Mouse (Mus musculus) hindbrain, embryonic 16.5 days (tissue): ENCODE measurements at regions not wholly inside any gene's neighbourhood (a gene's known extent, or its start where the extent isn't known, plus 50 kb on each side); places are given as distances from the start of the nearest gene placed in this dataset.
A peak's percentile ranks its signal among the peaks of the same experiment; 100 is the strongest.

ENCODE experiments used
- ATAC-seq: fragments of 200-750 bp; cut with Nextera tagmentation; 2 replicates; pipeline ENCODE4 v1.8.0; 2017; ENCODE audit warnings: moderate TSS enrichment, moderate library complexity
- H3K27ac ChIP-seq: fragments of 300-500 bp; sonication (generic); 2 replicates; pipeline ENCODE4 v1.5.1; 2014; ENCODE audit warnings: low read depth, mild to moderate bottlenecking, control low read depth, low read length, moderate library complexity
- H3K27me3 ChIP-seq: fragments of 300-500 bp; sonication (generic); replicated peaks from 2 replicates; pipeline ENCODE4 v1.6.1; 2014; ENCODE audit warnings: low read length; ENCODE audit not compliant: control insufficient read depth, insufficient read depth
- H3K36me3 ChIP-seq: fragments of 300-500 bp; sonication (generic); 2 replicates; pipeline ENCODE4 v1.6.1; 2014; ENCODE audit warnings: mild to moderate bottlenecking, low read length, moderate library complexity, mixed read lengths; ENCODE audit not compliant: control insufficient read depth, insufficient read depth
- H3K4me1 ChIP-seq: fragments of 300-500 bp; sonication (generic); 2 replicates; pipeline ENCODE4 v1.6.1; 2014; ENCODE audit warnings: low read depth, low read length; ENCODE audit not compliant: control insufficient read depth, insufficient read depth
- H3K4me2 ChIP-seq: fragments of 300-500 bp; sonication (generic); 2 replicates; pipeline ENCODE4 v1.6.1; 2014; ENCODE audit warnings: mild to moderate bottlenecking, low read length, control low read depth, moderate library complexity
- H3K4me3 ChIP-seq: fragments of 300-500 bp; sonication (generic); 2 replicates; pipeline ENCODE4 v1.5.1; 2014; ENCODE audit warnings: mild to moderate bottlenecking, low read length, control low read depth, moderate library complexity
- H3K9ac ChIP-seq: fragments of 300-500 bp; sonication (generic); 2 replicates; pipeline ENCODE4 v1.6.1; 2014; ENCODE audit warnings: low read depth, mild to moderate bottlenecking, control low read depth, low read length, moderate library complexity
- H3K9me3 ChIP-seq: fragments of 300-500 bp; sonication (generic); 2 replicates; pipeline ENCODE4 v1.6.1; 2014; ENCODE audit warnings: mild to moderate bottlenecking, low read length, moderate library complexity; ENCODE audit not compliant: control insufficient read depth
- WGBS: fragments of 180-500 bp; shearing (Covaris S2); extraction: QIAGEN DNeasy Blood & Tissue Kit; methylation state at CpG from one replicate; pipeline ENCODE4 v1.1.7; 2014; 5-methylcytosine and 5-hydroxymethylcytosine counted together

- Histone ChIP-seq H3K27ac (peak overlapping the region; percentile 30), H3K9me3 (no peaks in the 10 kb centered on the region), H3K36me3 (no peaks in the 10 kb centered on the region), H3K4me2 (peak overlapping the region; percentile 34), H3K9ac (peak overlapping the region; percentile 22; the same call in 1 of the 2 replicates), H3K4me3 (no peak overlapping the region), H3K4me1 (peaks cover 29% of the 10 kb centered on the region), H3K27me3 (no peaks in the 10 kb centered on the region; the same call in 1 of the 2 replicates)
- peak; percentile 89 for ATAC-seq
- 23% methylated on average over 24 of the region's 24 CpGs for WGBS
These were observed 157.5 kb downstream of the Rplp1 start for GRCm38 (mm10) chr9:61756801-61757342.

GRCm38 (mm10) chr9:61756224-61756800 lies 158.0 kb downstream of the Rplp1 start:
- H3K4me3 ChIP-seq = no peak overlapping the region
- WGBS = 48% methylated on average over 15 of the region's 15 CpGs
- no peak overlapping the region for H3K4me2 ChIP-seq
- peaks cover 29% of the 10 kb centered on the region for H3K4me1 ChIP-seq
- no peaks in the 10 kb centered on the region for H3K36me3 ChIP-seq
- peak overlapping the region; percentile 22; the same call in 1 of the 2 replicates for H3K9ac ChIP-seq
- peak; percentile 35; the same call in 1 of the 2 replicates for ATAC-seq
- peak overlapping the region; percentile 63 for H3K27ac ChIP-seq
- no peaks in the 10 kb centered on the region; the same call in 1 of the 2 replicates for H3K27me3 ChIP-seq
- no peaks in the 10 kb centered on the region for H3K9me3 ChIP-seq

GRCm38 (mm10) chr9:61755311-61755710 lies 159.0 kb downstream of the Rplp1 start:
- H3K4me1 ChIP-seq = peaks cover 29% of the 10 kb centered on the region
- no peaks in the 10 kb centered on the region for H3K9me3 ChIP-seq
- WGBS = 40% methylated on average over 3 of the region's 3 CpGs
- H3K27ac ChIP-seq = no peak overlapping the region
- H3K9ac ChIP-seq = no peak overlapping the region
- no peak overlapping the region for H3K4me2 ChIP-seq
- ATAC-seq = no peak
- H3K27me3 ChIP-seq = no peaks in the 10 kb centered on the region; the same call in 1 of the 2 replicates
- H3K36me3 ChIP-seq = no peaks in the 10 kb centered on the region
- H3K4me3 ChIP-seq = no peak overlapping the region

DNA sequence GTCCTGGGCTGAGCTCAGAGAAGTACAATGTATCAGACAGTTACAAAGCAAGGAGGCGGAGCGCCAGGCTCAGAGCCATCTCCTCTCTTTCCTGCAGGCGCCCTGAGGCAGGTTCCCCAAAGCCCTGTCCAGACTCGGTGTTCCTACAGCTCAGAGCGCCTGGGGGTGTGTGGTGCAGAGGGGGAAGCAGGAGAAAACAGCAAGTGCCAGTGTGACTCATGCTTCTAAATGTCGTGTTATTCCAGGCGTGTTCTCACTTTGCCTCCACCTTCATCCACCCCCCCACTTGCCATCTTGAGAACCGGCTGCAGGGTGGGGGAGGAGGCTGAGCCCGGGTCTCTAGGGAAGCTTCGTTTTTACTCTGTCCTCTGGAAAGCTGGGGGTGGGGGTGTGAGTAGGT lies 160.5 kb downstream of the Rplp1 start:
- no peaks in the 10 kb centered on the region for H3K36me3 ChIP-seq
- H3K27me3 ChIP-seq = no peaks in the 10 kb centered on the region; the same call in 1 of the 2 replicates
- H3K4me2 ChIP-seq = peak overlapping the region; percentile 17; the same call in 1 of the 2 replicates
- ATAC-seq = no peak
- peaks cover 29% of the 10 kb centered on the region for H3K4me1 ChIP-seq
- H3K27ac ChIP-seq = no peak overlapping the region
- no peak overlapping the region for H3K4me3 ChIP-seq
- WGBS = 25% methylated on average over 9 of the region's 10 CpGs
- H3K9ac ChIP-seq = no peak overlapping the region; the same call in 1 of the 2 replicates
- no peaks in the 10 kb centered on the region for H3K9me3 ChIP-seq

- Histone ChIP-seq H3K9ac (no peak overlapping the region), H3K4me1 (peaks cover 10% of the 10 kb centered on the region; the same call in 1 of the 2 replicates)
- 86% methylated on average over 4 of the region's 4 CpGs for WGBS
These were observed 165.1 kb downstream of the Rplp1 start for GRCm38 (mm10) chr9:61749201-61749600.

GRCm38 (mm10) chr9:61748416-61748815 lies 165.9 kb downstream of the Rplp1 start:
- Histone ChIP-seq H3K4me1 (peaks cover 3% of the 10 kb centered on the region; the same call in 1 of the 2 replicates), H3K27ac (no peak overlapping the region), H3K9ac (no peak overlapping the region), H3K36me3 (no peaks in the 10 kb centered on the region), H3K9me3 (no peaks in the 10 kb centered on the region), H3K27me3 (no peaks in the 10 kb centered on the region; the same call in 1 of the 2 replicates), H3K4me3 (no peak overlapping the region), H3K4me2 (no peak overlapping the region)
- ATAC-seq = no peak

More at GRCm38 (mm10) chr9:61749201-61749600, 165.1 kb downstream of the Rplp1 start:
- ATAC-seq = no peak
- Histone ChIP-seq H3K27ac (no peak overlapping the region), H3K27me3 (no peaks in the 10 kb centered on the region; the same call in 1 of the 2 replicates), H3K36me3 (no peaks in the 10 kb centered on the region), H3K4me2 (no peak overlapping the region), H3K9me3 (no peaks in the 10 kb centered on the region), H3K4me3 (no peak overlapping the region)

GRCm38 (mm10) chr9:61746401-61746800 lies 167.9 kb downstream of the Rplp1 start:
- ATAC-seq = no peak
- no peaks in the 10 kb centered on the region for H3K27me3 ChIP-seq
- H3K4me3 ChIP-seq = no peak overlapping the region
- H3K9ac ChIP-seq = no peak overlapping the region
- WGBS = 41% methylated on average over 6 of the region's 6 CpGs
- H3K4me2 ChIP-seq = no peak overlapping the region
- 0 out of 2 replicates have a peak, but pooled peaks cover 3% of the 10 kb centered on the region for H3K4me1 ChIP-seq
- no peaks in the 10 kb centered on the region for H3K36me3 ChIP-seq
- H3K9me3 ChIP-seq = no peaks in the 10 kb centered on the region
- no peak overlapping the region for H3K27ac ChIP-seq

DNA sequence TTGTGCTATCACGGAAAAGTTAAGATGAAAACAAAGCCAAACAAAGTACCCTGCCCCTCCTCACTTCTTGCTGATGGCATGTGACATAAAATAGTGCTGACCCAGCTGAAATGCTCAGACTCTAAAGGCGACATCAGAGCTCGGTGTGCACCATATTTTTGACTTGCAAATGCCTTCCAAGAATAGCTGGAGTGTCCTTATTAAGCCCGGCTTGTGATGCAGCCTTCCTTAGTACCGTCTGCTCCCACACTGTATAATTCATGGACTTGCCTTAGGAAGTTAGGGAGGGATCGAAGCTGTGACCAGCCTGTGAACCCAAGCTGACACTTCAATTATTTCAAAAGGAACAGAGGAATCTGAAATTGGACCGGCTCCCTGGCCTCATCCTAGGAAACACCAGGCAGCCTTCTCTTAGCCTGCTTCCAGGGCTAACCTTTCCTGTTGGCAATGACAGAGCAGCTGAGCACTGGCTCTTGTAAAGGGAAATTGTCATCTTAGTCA lies 169.0 kb downstream of the Rplp1 start:
- no peak for ATAC-seq
- Histone ChIP-seq H3K27ac (peak overlapping the region; percentile 17; the same call in 1 of the 2 replicates), H3K36me3 (no peaks in the 10 kb centered on the region), H3K9me3 (no peaks in the 10 kb centered on the region), H3K27me3 (no peaks in the 10 kb centered on the region), H3K9ac (no peak overlapping the region), H3K4me3 (no peak overlapping the region), H3K4me1 (0 out of 2 replicates have a peak, but pooled peaks cover 3% of the 10 kb centered on the region), H3K4me2 (no peak overlapping the region)
- WGBS = 27% methylated on average over 7 of the region's 7 CpGs

DNA sequence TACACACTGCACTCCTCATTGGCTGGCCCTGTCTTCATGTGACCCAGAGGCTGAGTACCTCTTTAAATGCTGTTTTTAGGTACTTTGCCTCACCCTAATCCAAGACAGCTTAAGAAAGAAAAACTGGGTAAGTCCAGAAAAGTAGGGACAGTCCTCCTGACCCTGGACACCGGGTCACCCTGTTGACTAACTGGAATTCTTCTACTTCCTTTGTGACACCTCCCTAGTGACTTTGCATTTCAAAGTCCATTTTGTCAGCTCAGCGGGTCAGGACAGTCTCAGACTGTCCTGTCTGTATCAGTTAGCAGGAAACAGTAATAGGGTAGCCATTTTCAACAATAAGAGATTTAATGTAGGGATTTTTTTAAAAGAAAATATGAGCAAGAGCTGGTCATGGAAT lies 180.8 kb downstream of the Rplp1 start:
- Histone ChIP-seq H3K27ac (no peak overlapping the region), H3K9ac (no peak overlapping the region), H3K4me2 (no peak overlapping the region), H3K4me1 (no peaks in the 10 kb centered on the region), H3K27me3 (no peaks in the 10 kb centered on the region), H3K4me3 (no peak overlapping the region), H3K9me3 (no peaks in the 10 kb centered on the region), H3K36me3 (no peaks in the 10 kb centered on the region)
- WGBS = 54% methylated on average over 2 of the region's 2 CpGs
- ATAC-seq = no peak
